Mouse (Mus musculus): Measurements from ENCODE around the gene Ccdc65.

GRCm38 (mm10) chr15:98746344-98746965, 38.4 kb downstream of the Ccdc65 start:
- TF ChIP-seq CTCF (IDR thresholded peaks at IDR 0.05; ENCODE audit: control insufficient read depth, insufficient read depth, insufficient replicate concordance, low read depth, low read length) (no peak), POLR2A (IDR thresholded peaks at IDR 0.05; ENCODE audit: control insufficient read depth, low read depth, low read length) (no peak)

All from testis, adult 2 months (tissue).